Mouse (Mus musculus) stomach, postnatal 0 days (tissue): ENCODE results near the gene Hacd3.

Experiments
- CTCF ChIP-seq: IDR thresholded peaks from 2 replicates; pipeline ENCODE4 v1.5.1; 2016; ENCODE audit warnings: antibody characterized with exemption, low read depth, mild to moderate bottlenecking, moderate library complexity
- EP300 ChIP-seq: optimal IDR thresholded peaks from 2 replicates; pipeline ENCODE3; 2016; ENCODE audit warnings: antibody characterized with exemption

DNA sequence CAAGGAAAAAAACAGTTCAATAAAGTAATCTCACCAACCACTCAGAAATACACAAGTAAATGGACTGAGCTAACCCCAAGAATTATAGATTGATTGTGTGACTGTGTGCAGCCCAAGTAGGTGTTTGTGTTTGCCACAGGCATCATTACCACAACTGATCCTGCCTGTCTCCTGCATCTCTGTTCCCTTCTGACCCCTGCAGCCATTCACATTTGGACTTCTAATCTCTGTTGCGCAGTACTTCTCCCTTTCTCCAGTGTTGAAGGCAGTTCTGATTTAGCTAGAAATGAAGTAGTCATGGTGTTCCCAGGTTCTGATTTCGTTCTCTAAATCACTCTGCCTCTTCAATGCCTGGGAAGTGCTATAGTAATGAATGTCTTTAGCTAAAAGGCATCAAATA lies 33.8 kb downstream of the Hacd3 start:
- TF ChIP-seq CTCF (no peak), EP300 (no peak)
